Mouse (Mus musculus): ENCODE data around the gene Erfe. TPM values are rescaled to one million over a fixed set of nuclear protein-coding genes. Genes with fewer than 3 reads are reported as not detected.
A peak's percentile ranks its signal among the peaks of the same experiment; 100 is the strongest.

Erfe gene
- polyA plus RNA-seq, 1 experiment from 2014 or later: 0.47 TPM

GRCm38 (mm10) chr1:91414903-91415302 is 48.7 kb downstream of the Erfe start:
- H3K4me1 ChIP-seq (ENCODE audit: insufficient read depth, low read depth, low read length): peaks cover 20% of the 10 kb centered on the region; the same call in 1 of the 2 replicates
- H3K4me3 ChIP-seq (ENCODE audit: low read depth, low read length): no peak overlapping the region
- DNase-seq (ENCODE audit: low spot score) (no peak), ATAC-seq (no peak)
- peaks cover 24% of the 10 kb centered on the region; the same call in 1 of the 2 replicates for H3K36me3 ChIP-seq (ENCODE audit: insufficient read depth, low read length)
- H3K9me3 ChIP-seq (ENCODE audit: low read length): no peaks in the 10 kb centered on the region
- H3K9ac ChIP-seq (replicated peaks; ENCODE audit: low read depth): 0 out of 2 replicates have a peak overlapping the region, but pooled peaks have one; percentile 8
- 47% methylated on average over 4 of the region's 4 CpGs for WGBS
- no peak for TF ChIP-seq CTCF (IDR thresholded peaks at IDR 0.05)
- no peak for TF ChIP-seq EP300 (IDR thresholded peaks at IDR 0.05)
- H3K27me3 ChIP-seq (replicated peaks; ENCODE audit: insufficient read depth, low read length): no peaks in the 10 kb centered on the region
- no peak overlapping the region for H3K27ac ChIP-seq (ENCODE audit: low read length)
- peak overlapping the region; percentile 94; the same call in 1 of the 2 replicates for H3K4me2 ChIP-seq (replicated peaks; ENCODE audit: low read depth, low read length)

GRCm38 (mm10) chr1:91415311-91415710 is 49.1 kb downstream of the Erfe start:
- Histone ChIP-seq H3K27me3 (replicated peaks; ENCODE audit: insufficient read depth, low read length) (no peaks in the 10 kb centered on the region), H3K9me3 (ENCODE audit: low read length) (no peaks in the 10 kb centered on the region), H3K36me3 (ENCODE audit: insufficient read depth, low read length) (peaks cover 27% of the 10 kb centered on the region), H3K4me1 (ENCODE audit: insufficient read depth, low read depth, low read length) (peaks cover 20% of the 10 kb centered on the region; the same call in 1 of the 2 replicates), H3K27ac (ENCODE audit: low read length) (no peak overlapping the region), H3K4me2 (replicated peaks; ENCODE audit: low read depth, low read length) (no peak overlapping the region), H3K9ac (replicated peaks; ENCODE audit: low read depth) (no peak overlapping the region), H3K4me3 (ENCODE audit: low read depth, low read length) (no peak overlapping the region)
- DNase-seq (ENCODE audit: low spot score): no peak
- no peak for ATAC-seq
- WGBS: 80% methylated on average over 5 of the region's 5 CpGs
- no peak for TF ChIP-seq CTCF (IDR thresholded peaks at IDR 0.05)
- TF ChIP-seq EP300 (IDR thresholded peaks at IDR 0.05): no peak

- TF ChIP-seq EP300 (IDR thresholded peaks at IDR 0.05): no peak
- TF ChIP-seq CTCF (IDR thresholded peaks at IDR 0.05): no peak
Observed at GRCm38 (mm10) chr1:91417991-91418390, 51.8 kb downstream of the Erfe start.

GRCm38 (mm10) chr1:91419862-91420600 is 53.8 kb downstream of the Erfe start:
- no peak overlapping the region for H3K27ac ChIP-seq (ENCODE audit: low read length)
- WGBS: 73% methylated on average over 10 of the region's 10 CpGs
- H3K9ac ChIP-seq (replicated peaks; ENCODE audit: low read depth): no peak overlapping the region
- H3K4me1 ChIP-seq (ENCODE audit: insufficient read depth, low read depth, low read length): no peaks in the 10 kb centered on the region; the same call in 1 of the 2 replicates
- H3K9me3 ChIP-seq (ENCODE audit: low read length): no peaks in the 10 kb centered on the region
- no peak overlapping the region for H3K4me2 ChIP-seq (replicated peaks; ENCODE audit: low read depth, low read length)
- TF ChIP-seq EP300 (IDR thresholded peaks at IDR 0.05): no peak
- no peak overlapping the region for H3K4me3 ChIP-seq (ENCODE audit: low read depth, low read length)
- H3K27me3 ChIP-seq (replicated peaks; ENCODE audit: insufficient read depth, low read length): no peaks in the 10 kb centered on the region
- no peak for DNase-seq (ENCODE audit: low spot score)
- H3K36me3 ChIP-seq (ENCODE audit: insufficient read depth, low read length): peaks cover 42% of the 10 kb centered on the region
- no peak for ATAC-seq

More at GRCm38 (mm10) chr1:91417991-91418390, 51.8 kb downstream of the Erfe start:
- Histone ChIP-seq H3K9ac (replicated peaks; ENCODE audit: low read depth) (no peak overlapping the region), H3K27ac (ENCODE audit: low read length) (no peak overlapping the region), H3K4me3 (ENCODE audit: low read depth, low read length) (no peak overlapping the region), H3K4me2 (replicated peaks; ENCODE audit: low read depth, low read length) (no peak overlapping the region), H3K27me3 (replicated peaks; ENCODE audit: insufficient read depth, low read length) (no peaks in the 10 kb centered on the region), H3K36me3 (ENCODE audit: insufficient read depth, low read length) (peaks cover 32% of the 10 kb centered on the region), H3K4me1 (ENCODE audit: insufficient read depth, low read depth, low read length) (peaks cover 12% of the 10 kb centered on the region; the same call in 1 of the 2 replicates), H3K9me3 (ENCODE audit: low read length) (no peaks in the 10 kb centered on the region)
- WGBS: 68% methylated on average over 1 of the region's 1 CpGs
- ATAC-seq: no peak
- DNase-seq (ENCODE audit: low spot score): no peak

- ATAC-seq (no peak), DNase-seq (ENCODE audit: low spot score) (no peak)
- no peaks in the 10 kb centered on the region for H3K4me1 ChIP-seq (ENCODE audit: insufficient read depth, low read depth, low read length)
- no peaks in the 10 kb centered on the region for H3K27me3 ChIP-seq (replicated peaks; ENCODE audit: insufficient read depth, low read length)
- 93% methylated on average over 8 of the region's 8 CpGs for WGBS
- H3K27ac ChIP-seq (ENCODE audit: low read length): no peak overlapping the region
- no peak overlapping the region for H3K4me3 ChIP-seq (ENCODE audit: low read depth, low read length)
- H3K4me2 ChIP-seq (replicated peaks; ENCODE audit: low read depth, low read length): no peak overlapping the region
- no peak for TF ChIP-seq EP300 (IDR thresholded peaks at IDR 0.05)
- TF ChIP-seq CTCF (IDR thresholded peaks at IDR 0.05): no peak
- H3K9ac ChIP-seq (replicated peaks; ENCODE audit: low read depth): no peak overlapping the region
- H3K9me3 ChIP-seq (ENCODE audit: low read length): no peaks in the 10 kb centered on the region
- peaks cover 42% of the 10 kb centered on the region for H3K36me3 ChIP-seq (ENCODE audit: insufficient read depth, low read length)
Observed at GRCm38 (mm10) chr1:91420601-91421065, 54.4 kb downstream of the Erfe start.

Other genes with a start within 250 kb of the Erfe start
- 0.08 and 0.50 TPM in 2 replicates for gene Rbm44, start 221.3 kb upstream of the Erfe start, polyA plus RNA-seq (2015; fragmentation: Nextera tagmentation; extraction: Ambion mirVana)
- gene Ramp1, start 186.6 kb upstream of the Erfe start, polyA plus RNA-seq (2015; fragmentation: Nextera tagmentation; extraction: Ambion mirVana): 33.8 and 49.4 TPM in 2 replicates
- 55.5 and 58.3 TPM in 2 replicates for gene Ube2f, start 116.1 kb upstream of the Erfe start, polyA plus RNA-seq (2015; fragmentation: Nextera tagmentation; extraction: Ambion mirVana)
- gene Scly, start 68.1 kb upstream of the Erfe start, polyA plus RNA-seq (2015; fragmentation: Nextera tagmentation; extraction: Ambion mirVana): 8.7 and 11.1 TPM in 2 replicates
- not detected in 2 replicates for gene Espnl, start 44.4 kb upstream of the Erfe start, polyA plus RNA-seq (2015; fragmentation: Nextera tagmentation; extraction: Ambion mirVana)
- 0.62 and 0.87 TPM in 2 replicates for gene Klhl30, start 15.4 kb upstream of the Erfe start, polyA plus RNA-seq (2015; fragmentation: Nextera tagmentation; extraction: Ambion mirVana)
- gene Ilkap, start 32.4 kb downstream of the Erfe start, polyA plus RNA-seq (2015; fragmentation: Nextera tagmentation; extraction: Ambion mirVana): 90.5 and 94.0 TPM in 2 replicates
- 63.7 and 75.1 TPM in 2 replicates for gene Hes6, start 47.6 kb downstream of the Erfe start, polyA plus RNA-seq (2015; fragmentation: Nextera tagmentation; extraction: Ambion mirVana)
- gene Per2, start 92.9 kb downstream of the Erfe start, polyA plus RNA-seq (2015; fragmentation: Nextera tagmentation; extraction: Ambion mirVana): 6.3 and 7.3 TPM in 2 replicates
- gene Traf3ip1, start 128.2 kb downstream of the Erfe start, polyA plus RNA-seq (2015; fragmentation: Nextera tagmentation; extraction: Ambion mirVana): 11.0 and 11.2 TPM in 2 replicates
- gene Asb1, start 174.1 kb downstream of the Erfe start, polyA plus RNA-seq (2015; fragmentation: Nextera tagmentation; extraction: Ambion mirVana): 4.2 and 4.6 TPM in 2 replicates

Measured in lung, postnatal 0 days (tissue).